Mouse (Mus musculus) lung, adult 18-20 months (tissue): ENCODE data around the gene Hdac5.

ENCODE experiments used
- DNase-seq, 2 experiments: peaks; one replicate each; pipeline ENCODE4 v3.0.0; 2022; ENCODE audit warnings: mixed read lengths in 2 of 2

Hdac5 gene

DNA sequence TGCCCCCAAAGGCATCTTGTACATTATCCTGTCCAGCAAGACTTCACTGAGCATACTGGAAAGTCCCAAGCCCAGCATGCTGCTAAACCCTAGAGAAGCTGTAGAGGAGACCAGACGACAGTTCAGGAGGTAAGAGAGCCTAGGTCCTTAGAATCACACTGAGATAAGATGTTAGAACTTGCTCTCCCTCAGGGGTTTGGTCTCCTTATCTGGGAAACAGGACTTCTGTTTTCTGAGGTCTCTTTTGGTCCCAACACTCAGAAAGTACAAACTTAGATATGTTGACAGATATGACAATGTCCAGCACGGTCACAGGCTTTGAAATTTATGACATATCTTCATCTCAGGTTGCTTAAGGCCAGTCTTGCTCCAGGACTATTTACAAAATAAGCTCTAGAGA is 6.1 kb upstream of the Hdac5 start:
- DNase-seq: no peak

DNA sequence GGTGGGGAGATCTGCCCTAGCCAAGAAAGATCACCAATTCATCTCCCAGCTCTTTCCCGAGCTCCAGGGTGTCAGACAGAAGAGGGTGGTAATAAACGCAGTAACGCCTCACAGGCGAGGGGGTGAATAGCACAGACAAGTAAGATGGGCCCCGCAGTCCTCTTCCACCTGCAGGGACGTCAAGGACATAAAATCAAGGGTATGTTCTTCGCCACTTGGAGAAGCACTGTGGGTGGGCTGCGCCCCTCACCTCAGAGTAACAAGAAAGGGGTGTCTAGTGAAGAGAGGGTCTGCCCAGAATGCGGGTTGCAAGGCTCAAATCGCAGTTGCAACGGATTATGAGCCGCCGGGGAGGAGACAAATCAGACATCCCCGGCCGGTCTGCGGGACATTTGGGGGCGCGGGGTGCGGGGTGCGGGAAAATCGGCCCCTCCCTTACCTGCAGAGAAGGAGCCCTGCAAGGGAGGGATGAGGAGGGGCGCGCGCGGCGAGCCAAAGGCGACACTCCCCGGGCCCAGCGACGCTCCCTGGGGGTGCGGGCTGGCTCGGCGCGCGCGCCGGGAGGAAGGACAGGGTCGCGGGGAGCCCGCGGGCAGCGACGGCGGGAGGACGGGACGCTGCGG is 524 bp downstream of the Hdac5 start:
- DNase-seq: no peak

DNA sequence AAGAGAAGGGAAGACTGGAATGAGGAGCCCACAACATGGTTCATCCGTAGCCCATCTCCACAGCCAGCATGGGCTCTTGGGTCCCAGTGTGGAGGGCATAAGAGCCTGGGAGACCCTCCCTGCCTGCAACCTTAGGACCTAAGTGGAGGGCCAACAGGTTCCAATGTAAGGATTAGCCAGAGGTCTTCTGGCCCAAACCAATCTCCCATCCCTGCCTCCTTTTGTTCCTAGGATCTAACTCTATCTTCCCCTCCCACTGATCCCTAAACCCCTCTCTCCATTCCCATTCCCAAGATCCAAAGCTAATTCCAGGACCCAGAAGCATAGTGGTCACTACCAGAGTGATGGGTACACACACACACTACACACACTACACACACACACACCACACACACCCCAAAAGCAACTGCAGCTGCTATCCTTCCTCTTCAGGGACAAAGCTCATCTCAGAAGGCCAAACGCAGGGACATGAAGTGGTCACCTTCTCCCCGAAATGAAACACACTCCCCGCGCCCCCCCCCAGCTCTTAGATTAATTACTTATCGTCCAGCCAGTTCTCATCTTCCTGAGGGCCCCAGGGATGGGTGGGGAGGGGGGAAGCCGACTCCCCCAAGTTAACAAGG is 1.2 kb downstream of the Hdac5 start:
- DNase-seq: no peak

DNA sequence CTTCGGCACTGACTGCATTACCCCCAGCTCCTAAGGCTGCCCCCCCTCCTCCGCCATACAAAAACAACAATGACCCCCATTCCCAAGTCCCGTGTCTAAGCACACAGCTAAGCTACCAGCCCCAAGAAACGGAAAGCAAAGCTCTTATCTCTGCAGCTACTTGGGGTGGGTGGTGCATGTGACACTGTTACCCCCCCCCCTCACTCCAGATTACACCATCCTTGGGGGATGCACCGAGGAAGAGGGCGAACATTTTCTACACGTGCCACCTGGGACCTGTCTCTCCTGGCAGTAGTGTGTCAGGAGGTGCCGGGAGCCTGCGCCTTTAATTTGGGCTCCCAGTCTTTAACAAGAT is 1.8 kb downstream of the Hdac5 start:
- no peak for DNase-seq

DNA sequence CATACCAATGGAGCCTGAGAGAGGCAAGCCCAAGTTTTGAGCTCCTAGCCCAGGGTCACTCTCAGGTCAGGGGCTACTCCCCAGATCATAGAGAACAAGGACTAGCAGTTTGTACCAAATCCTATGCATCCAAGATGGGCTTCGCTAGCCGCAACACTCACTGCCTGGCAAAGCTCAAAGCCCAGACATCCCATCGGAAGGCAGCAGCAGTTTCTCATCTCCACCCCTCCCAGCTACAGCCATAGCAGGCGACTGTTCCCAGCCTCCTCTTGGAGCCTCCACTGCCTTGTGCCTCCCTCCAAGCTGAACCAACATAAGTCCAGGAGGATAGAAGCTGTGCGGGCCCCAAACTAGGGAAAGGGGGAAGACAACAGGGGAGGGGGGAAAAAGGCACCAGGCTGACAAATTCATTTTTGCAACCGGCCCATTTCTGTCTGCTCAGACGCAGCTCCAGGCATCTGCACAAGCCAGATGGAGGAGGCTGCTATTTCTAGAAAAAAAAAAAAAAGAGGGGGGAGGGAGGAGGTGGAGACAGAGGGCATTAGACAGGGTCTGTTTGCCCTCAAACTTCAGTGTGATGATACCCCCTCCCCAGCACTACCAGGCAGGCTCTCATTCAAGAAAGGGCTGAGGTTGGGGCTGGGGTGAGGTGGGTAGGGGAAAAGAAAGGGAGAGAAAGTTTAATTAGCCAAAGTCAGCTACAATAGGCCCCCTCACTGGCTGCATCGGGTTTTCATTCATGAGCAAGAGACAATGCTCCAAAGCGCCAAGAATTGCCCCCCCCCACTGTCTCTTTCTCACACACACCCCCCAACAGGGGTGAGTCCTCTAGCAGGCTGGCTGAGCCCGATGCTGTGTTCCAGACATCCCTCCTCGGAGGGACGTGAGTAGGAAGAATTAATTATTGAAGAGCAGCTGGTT is 2.4 kb downstream of the Hdac5 start:
- DNase-seq: no peak

DNA sequence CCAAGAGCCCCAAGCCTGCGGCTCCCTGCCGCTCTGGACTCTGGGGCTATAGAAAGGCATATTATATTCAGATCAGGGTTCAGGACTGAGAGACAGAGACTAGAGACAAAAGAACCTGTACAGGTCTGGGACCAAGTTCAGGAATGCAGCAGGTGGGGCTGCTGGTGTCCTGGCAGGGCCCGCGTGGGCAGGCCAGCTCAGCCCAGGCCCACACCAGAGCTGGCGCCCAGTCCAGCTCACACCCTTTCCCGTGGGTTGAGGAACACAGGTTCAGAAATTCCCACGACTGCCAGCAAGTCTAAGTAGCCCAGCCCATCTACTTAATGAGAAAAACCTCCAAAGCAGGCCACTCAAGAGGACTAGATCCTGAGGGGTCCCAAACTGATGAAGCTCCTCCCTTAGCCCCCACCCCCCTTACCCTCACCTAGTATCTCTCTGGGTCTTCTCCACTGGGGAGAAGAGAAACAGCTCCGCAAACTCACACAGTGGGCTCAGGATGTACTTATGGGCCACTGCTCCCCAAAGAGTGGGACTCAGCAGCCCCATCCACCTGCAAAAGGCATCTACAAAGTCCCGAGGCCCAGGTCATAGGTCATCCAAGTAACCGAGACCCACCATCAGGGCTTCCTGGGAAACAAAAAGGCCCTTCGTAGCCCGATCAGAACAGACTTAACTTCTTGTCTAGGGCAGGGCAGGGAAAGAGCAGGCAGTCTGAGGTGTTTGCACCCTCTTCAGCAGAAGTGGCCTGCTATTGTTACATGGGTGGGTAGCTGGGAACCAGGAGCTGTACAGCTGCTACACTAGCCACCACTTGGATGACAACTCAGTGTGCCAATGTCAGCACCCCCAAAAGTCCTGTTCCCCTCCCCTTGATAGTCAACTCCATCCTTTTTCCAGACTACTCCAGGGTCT is 3.6 kb downstream of the Hdac5 start:
- peak in 1 of 2 experiments; percentile 58 for DNase-seq

DNA sequence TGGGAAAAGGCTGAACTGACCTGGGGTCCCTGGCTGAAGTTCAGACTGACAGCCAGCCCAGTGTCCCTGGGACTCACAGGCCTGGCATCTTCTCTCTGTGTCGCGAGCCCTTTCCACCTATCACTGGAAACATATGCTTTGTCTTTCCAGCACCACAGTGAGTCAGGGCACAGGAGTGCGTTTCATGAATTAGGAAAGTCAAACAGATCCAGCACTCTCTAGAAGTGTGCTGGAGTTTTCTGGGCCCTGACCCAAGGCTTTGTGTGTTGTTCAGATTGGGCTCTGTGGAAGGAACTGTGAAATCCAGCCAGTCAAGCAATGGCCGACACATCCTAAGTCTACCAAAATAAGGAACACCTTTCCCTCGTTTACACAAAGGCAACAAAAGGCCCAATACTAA is 4.7 kb downstream of the Hdac5 start:
- peak; percentile 68 to 77 for DNase-seq

DNA sequence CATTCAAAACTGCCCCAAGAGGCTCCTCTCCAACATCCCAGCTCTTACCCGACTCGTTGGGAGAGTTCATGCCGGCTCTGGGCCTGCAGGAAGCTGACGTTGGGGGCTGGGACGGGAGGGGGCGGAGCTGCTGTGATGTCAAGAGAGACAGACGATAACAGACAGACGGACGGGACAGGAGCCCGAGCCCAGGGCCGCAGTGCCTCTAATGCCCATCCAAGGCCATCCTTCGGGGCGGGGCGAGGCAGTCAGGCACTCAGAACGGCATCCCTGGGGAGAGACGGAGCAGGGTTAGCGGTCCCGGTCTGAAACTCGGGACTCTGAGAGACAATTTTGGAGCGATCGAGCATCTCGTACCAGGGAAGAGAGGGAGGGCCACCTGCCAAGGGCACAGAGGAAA is 5.3 kb downstream of the Hdac5 start:
- DNase-seq: peak; percentile 41 to 56

DNA sequence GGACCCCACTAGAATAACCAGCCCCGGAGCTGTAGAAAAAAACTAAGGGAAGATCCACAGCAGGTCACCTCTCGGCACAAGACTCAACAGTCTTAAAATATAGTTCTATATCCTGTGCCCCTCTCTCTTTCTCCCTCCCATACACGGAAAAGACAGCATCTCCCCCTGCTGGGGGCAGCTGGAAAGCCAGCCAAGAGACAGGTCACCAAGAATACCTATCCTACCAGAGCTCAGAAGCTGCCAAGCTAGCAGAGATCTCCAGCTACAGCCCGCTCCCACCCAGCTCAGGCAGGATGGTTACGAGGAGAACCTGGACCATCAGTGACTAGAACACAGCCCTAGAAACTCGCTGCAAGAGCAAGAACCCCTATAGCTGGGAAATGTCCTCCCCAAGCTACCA is 6.8 kb downstream of the Hdac5 start:
- no peak for DNase-seq

DNA sequence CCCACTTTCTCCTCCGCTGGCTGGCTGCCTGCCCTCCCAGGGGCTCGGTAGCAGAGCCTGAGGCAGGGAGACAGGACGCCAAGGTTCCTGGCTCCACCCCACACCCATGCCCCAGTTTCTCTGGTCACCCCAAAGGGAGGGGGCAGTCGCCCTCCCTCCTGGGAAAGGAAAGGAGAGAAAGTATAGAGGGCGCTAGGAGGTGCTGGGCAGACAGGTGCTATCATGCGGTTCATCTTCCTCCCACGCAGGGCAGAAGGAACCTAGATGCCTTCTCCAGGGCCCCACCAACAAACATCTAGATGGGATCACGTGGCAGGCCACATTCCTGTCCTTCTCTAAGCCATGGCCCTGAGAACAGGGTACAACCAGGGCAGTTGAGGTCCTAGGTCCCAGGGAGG is 8.0 kb downstream of the Hdac5 start:
- DNase-seq: no peak

DNA sequence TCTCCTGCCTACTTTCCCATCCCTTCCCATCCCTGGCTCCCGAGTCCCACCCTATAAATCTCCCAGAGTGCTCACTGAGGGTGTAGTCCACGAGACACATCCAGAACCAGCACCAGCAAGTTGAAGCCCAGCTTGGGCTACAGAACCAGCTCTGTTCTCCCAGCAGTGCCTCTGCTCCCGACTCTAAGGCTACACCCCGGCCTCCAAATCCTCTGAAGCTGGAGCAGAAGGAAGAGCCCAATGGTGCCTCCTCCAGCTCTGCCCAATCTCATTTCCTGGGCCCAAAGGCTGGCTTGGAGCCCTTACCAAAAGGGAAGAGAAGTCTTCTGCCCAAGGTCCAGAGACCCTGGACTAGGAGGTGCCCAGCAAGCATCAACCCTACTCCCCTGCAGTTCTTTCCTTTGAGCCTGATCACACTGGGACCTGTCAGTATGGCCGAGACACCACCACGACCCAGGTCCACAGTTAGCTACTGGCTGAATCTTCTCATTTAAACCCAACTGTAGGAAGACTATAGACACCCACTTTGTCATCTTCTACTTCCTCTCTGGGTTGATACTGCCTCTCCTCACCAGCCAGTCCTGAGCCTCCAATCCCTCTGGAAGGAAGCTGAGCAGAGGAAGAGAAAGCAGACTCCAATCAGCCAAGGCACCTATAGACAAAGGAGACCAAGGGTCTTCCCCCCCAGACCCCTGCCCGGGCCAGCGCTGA is 8.6 kb downstream of the Hdac5 start:
- no peak for DNase-seq

DNA sequence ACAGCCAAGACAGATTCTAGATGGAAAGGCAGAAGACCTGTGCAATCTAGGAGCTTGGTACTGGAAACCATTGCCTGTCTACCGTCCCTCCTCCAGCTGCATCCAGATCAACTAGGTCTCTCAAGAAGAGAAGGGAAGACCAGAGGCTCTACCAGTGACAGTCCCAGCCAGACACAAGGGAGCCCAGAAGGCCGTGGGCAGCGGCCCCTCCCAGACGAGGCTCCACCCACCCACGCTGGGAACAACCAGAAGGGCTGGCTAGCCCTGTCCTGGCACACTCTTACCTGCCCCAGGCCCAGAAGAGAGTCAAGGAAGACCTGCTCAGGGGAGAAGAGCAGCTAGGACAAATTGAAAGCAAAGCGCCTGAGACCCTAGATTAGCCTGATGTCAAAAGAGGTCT is 9.5 kb downstream of the Hdac5 start:
- DNase-seq: peak in 1 of 2 experiments; percentile 52

DNA sequence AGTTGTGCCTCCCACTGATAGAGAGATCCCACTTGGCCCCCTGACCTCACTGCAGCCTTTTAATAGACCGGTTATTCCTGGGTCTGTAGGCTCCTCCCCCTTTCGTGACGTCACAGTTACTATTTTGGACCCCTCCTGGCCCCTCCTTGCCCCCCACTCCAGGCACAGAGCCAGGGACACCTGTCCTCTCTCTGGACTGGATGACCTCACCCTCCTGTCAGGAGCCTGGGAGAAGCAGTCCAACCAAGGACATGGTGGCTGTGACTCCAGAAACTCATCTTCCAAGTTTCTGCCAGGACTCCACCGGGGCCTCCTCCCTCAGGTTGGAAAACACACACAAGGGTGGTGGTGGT is 10.0 kb downstream of the Hdac5 start:
- peak in 1 of 2 experiments; percentile 53 for DNase-seq

DNA sequence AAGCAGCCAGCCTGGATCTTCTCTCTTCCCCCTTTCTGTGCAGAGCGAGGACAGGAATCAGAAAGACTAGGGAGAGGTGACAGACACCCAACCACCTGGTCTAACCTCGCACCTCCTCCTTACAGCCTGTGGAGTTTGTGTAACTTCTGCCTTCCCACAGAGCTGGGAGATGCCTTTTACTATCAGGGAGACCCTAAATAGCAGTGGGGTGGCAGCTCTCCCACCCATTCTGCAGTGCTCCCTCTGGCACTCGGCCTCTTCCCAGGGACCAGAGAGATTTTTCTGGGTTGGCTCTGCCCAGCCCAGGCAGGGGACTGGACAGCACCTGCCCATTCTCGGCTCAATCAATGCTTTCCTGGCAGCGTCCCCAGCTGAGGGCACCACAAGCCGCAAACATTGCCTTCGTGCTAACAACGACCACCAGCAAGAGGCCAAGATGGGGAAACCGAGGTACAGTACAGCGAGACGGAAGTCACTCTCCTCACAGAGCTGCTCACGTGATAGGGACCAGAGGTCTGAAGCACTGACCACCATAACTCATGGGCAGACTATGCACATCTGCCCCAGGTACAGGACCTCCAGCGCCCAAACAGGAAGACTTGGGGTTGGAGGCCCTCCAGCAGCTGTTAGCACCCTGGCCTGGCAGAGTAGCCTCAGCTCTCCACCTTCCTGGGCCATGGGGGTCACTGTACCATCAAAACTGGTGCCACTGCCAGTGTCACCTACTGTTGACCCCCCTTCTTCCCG is 10.5 kb downstream of the Hdac5 start:
- DNase-seq: no peak

DNA sequence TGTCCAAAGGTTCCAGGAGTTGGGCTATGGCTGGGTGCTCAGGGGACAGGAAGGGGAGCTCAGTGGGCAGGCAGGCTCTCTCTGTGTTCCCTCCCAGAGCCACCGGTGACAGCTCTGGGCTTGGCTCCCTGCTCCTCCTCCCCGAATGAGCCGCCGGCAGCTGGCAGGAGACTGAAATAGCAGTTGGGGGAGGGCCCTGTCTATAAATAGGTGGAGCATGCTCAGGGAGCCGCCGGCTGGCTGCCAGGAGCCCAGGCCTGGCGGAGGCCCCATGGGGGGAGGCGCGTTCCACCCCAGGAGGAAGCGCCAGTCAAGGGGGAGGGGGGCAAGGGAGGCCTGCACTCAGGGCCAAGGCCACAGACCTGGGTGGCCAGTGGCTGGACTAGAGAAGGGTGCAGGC is 11.2 kb downstream of the Hdac5 start:
- peak; percentile 96 to 98 for DNase-seq

DNA sequence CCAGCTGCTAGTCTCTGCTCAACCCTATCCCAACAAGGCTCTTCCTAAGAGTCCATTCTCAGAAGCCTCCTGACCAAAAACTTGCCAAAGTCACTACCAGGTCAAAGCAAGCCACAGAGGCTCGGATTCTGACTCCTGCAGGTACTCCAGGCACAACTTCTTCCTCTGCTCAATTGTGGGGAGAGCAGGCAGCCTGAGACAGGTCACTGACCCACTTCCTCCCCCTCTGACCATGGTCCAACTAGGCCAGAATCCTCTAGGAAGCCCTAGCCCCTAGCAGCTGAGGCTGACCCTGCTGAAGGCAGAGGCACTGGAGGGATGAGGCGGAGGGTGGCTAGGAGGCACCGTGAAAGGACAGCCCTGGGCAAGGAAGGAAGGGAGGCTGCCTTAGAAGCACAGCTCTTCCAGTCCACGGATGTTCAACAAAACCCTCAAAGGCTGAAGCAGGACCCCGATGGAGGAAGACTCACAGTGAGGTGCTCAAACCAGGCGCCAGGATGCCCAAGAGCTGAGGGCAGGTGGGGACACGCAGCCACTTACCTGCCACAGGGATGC is 12.0 kb downstream of the Hdac5 start:
- no peak for DNase-seq

DNA sequence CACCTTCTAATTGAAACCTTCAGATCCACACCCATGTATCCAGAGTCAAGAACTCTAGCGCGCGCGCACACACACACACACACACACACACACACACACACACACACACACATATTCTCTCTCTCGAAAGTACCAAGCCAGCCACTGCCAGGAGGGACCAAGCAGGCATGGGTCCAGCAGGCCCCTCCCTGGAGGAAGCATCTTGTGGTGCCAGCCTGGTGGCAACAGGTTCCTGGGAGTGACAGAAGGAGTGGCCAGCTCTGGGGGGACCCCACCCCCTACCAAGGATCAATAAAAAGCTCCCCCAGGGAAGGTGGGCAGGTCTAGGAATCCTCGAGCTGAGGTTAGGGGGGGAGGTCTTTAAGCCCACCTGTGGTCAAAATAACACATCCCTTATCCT is 12.6 kb downstream of the Hdac5 start:
- DNase-seq: peak; percentile 60 to 77

DNA sequence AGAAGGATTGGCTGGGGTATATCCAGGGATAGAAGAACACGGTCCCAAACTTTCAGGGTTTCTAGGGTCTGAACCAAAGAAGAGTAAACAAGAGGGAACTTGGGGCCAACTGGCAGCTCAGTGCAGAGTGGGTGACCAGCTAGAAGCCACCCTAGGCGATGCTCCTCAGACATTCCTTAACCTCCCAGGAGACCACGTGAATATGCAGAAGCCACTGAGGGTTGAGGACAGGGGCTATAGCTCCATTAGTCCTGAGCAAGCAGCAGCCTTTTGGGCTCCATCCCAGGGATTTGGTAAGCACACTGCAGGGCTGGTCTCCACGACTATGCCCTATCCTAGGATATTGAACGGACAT is 13.1 kb downstream of the Hdac5 start:
- no peak for DNase-seq

DNA sequence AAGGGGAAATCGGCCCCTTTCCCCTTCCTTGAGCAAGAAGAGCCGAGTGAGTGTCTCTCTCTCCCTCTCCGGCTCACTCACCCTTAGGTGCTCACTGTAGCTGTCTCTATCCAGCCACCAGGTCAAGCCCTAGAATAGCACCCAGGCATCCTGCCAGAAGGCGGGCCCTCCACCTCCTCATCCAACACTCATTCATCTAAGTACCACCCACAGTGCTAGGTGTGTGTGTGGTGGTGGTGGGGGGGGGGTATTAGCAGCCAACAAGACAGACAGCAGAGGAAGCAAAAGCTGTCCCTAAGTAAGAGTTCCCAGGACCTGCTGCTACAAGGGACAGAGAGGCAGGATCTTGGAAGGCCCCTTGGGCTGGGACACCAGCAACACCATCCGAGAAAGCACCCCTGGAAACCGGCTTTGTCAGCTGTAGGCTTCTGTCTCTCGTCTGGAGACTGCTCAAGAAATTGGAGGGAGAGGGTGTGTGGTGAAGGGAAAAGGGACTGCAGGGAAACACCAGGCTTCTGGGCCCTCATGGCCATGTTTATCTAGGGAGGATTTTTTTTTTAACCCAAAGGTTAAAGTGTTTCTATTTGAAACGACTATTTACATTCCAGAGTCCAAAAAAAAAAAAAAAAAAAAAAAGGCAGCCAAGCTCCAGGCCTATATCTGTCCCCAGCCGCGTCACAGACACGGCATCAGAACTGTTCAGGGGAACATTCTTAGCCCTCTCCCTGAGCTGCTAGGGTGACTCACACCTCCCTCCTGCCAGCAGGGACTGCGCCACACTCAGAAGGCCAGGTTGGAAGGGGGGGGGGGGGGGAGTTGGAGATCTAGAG is 13.7 kb downstream of the Hdac5 start:
- DNase-seq: peak; percentile 87 to 91

DNA sequence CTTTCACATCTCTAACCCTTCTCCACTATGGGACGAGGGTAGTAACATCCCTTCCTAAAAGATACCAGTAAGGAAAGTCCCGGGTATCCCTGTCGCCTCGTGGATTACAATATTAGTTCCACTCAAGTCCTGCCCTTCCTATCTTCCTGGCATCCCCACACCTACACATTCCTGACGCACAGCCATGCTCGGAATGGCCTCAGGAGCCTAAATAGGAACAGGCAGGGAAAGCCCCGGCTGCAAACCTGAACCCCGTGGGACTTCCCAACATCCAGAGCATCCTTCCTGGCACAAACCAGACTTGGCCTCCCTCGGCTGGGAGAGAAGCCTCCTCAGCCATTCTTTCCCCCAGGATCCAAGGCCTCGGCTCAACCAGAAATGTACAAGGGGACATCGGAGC is 14.5 kb downstream of the Hdac5 start:
- no peak for DNase-seq
